In genomic region chr1:169368758-169369157, GRCm38 (mm10) we compare ENCODE assay signal across 22 mouse cellular contexts.
DNase-seq lines count a peak whose midpoint lies in the region; ATAC-seq and TF ChIP-seq lines count a peak whose summit lies in the region.
"Had no signal": no experiment of that assay in that cellular context is flagged by ENCODE, and none has a peak within 500 bp of the region (broad histone marks: within the 10 kb centered on the region; RNA-seq: fewer than 3 reads in every experiment).

No protein-coding gene starts in this region.

- no peaks in the 10 kb centered on the region for H3K9me3 ChIP-seq in kidney, embryonic 15.5 days (replicated peaks)
- no peaks in the 10 kb centered on the region for H3K9me3 ChIP-seq in liver, embryonic 11.5 days (ENCODE audit: control insufficient read depth, low read length)
- no peaks in the 10 kb centered on the region for H3K9me3 ChIP-seq in liver, postnatal 0 days (ENCODE audit: low read length)
- H3K9me3 ChIP-seq: embryonic facial prominence, embryonic 12.5 days; forebrain, embryonic 15.5 days; heart, embryonic 15.5 days; limb, embryonic 12.5 days; neural tube, embryonic 15.5 days had no signal

- no peak overlapping the region for H3K4me3 ChIP-seq in kidney, embryonic 15.5 days (replicated peaks)
- no peak overlapping the region for H3K4me3 ChIP-seq in liver, embryonic 11.5 days (ENCODE audit: low read depth, low read length)
- H3K4me3 ChIP-seq in liver, postnatal 0 days (ENCODE audit: low read depth, low read length) = no peak overlapping the region
- no peak overlapping the region for H3K4me3 ChIP-seq in bone marrow macrophage, adult 2 months (ENCODE audit: insufficient read depth, low read length)
- H3K4me3 ChIP-seq: embryonic facial prominence, embryonic 12.5 days; forebrain, embryonic 15.5 days; heart, embryonic 15.5 days; hindbrain, embryonic 13.5 days; layer of hippocampus, adult 2 months; left cerebral cortex, adult 2 months; limb, embryonic 12.5 days; neural tube, embryonic 15.5 days had no signal

- no peaks in the 10 kb centered on the region for H3K36me3 ChIP-seq in kidney, embryonic 15.5 days
- H3K36me3 ChIP-seq in liver, embryonic 11.5 days (ENCODE audit: control insufficient read depth, insufficient read depth, low read length) = no peaks in the 10 kb centered on the region
- H3K36me3 ChIP-seq in liver, postnatal 0 days (replicated peaks; ENCODE audit: insufficient read depth, low read length) = no peaks in the 10 kb centered on the region
- H3K36me3 ChIP-seq: embryonic facial prominence, embryonic 12.5 days; forebrain, embryonic 15.5 days; heart, embryonic 15.5 days; hindbrain, embryonic 13.5 days; limb, embryonic 12.5 days; neural tube, embryonic 15.5 days had no signal

- WGBS in kidney, embryonic 15.5 days = 10% methylated on average over 3 of the region's 3 CpGs
- 24% methylated on average over 3 of the region's 3 CpGs for WGBS in liver, embryonic 11.5 days
- WGBS in liver, postnatal 0 days (ENCODE audit: insufficient replicate concordance) = 26% methylated on average over 3 of the region's 3 CpGs

- H3K27ac ChIP-seq in kidney, embryonic 15.5 days = peak overlapping the region; percentile 90
- no peak overlapping the region for H3K27ac ChIP-seq in liver, embryonic 11.5 days (ENCODE audit: low read depth, low read length)
- no peak overlapping the region for H3K27ac ChIP-seq in liver, postnatal 0 days (ENCODE audit: low read depth)
- H3K27ac ChIP-seq in bone marrow macrophage, adult 2 months (ENCODE audit: insufficient read depth, low read depth, low read length) = peak overlapping the region; percentile 64
- H3K27ac ChIP-seq: embryonic facial prominence, embryonic 12.5 days; heart, embryonic 15.5 days; layer of hippocampus, adult 2 months; left cerebral cortex, adult 2 months; limb, embryonic 12.5 days; macrophage; neural tube, embryonic 15.5 days had no signal

- intact Hi-C loops in heart, postnatal 10 days (cut with DNase I) = no loop called here

- H3K4me2 ChIP-seq in kidney, embryonic 15.5 days = no peak overlapping the region
- no peak overlapping the region for H3K4me2 ChIP-seq in liver, embryonic 11.5 days
- no peak overlapping the region for H3K4me2 ChIP-seq in liver, postnatal 0 days (ENCODE audit: low read depth, low read length)
- H3K4me2 ChIP-seq: embryonic facial prominence, embryonic 12.5 days; forebrain, embryonic 15.5 days; heart, embryonic 15.5 days; hindbrain, embryonic 13.5 days; limb, embryonic 12.5 days; neural tube, embryonic 15.5 days had no signal

- ATAC-seq in kidney, embryonic 15.5 days (replicated peaks; ENCODE audit: low FRiP score) = no peak
- ATAC-seq in liver, embryonic 11.5 days (replicated peaks; ENCODE audit: low FRiP score) = 0 out of 2 replicates have a peak, but pooled peaks have one; percentile 51
- ATAC-seq in liver, postnatal 0 days = no peak

- no peak overlapping the region for H3K9ac ChIP-seq in kidney, embryonic 15.5 days
- no peak overlapping the region for H3K9ac ChIP-seq in liver, embryonic 11.5 days (ENCODE audit: low read depth, low read length)
- H3K9ac ChIP-seq in liver, postnatal 0 days (replicated peaks) = no peak overlapping the region
- H3K9ac ChIP-seq: embryonic facial prominence, embryonic 12.5 days; forebrain, embryonic 15.5 days; heart, embryonic 15.5 days; limb, embryonic 12.5 days; neural tube, embryonic 15.5 days had no signal

- TF ChIP-seq EP300 in liver, postnatal 0 days (IDR thresholded peaks at IDR 0.05; ENCODE audit: low read depth) = no peak

- no peaks in the 10 kb centered on the region for H3K27me3 ChIP-seq in kidney, embryonic 15.5 days
- H3K27me3 ChIP-seq in liver, embryonic 11.5 days (replicated peaks; ENCODE audit: control insufficient read depth, insufficient read depth, low read length) = no peaks in the 10 kb centered on the region
- H3K27me3 ChIP-seq in liver, postnatal 0 days (ENCODE audit: insufficient read depth, low read length) = no peaks in the 10 kb centered on the region
- H3K27me3 ChIP-seq: embryonic facial prominence, embryonic 12.5 days; forebrain, embryonic 15.5 days; heart, embryonic 15.5 days; hindbrain, embryonic 13.5 days; limb, embryonic 12.5 days; neural tube, embryonic 15.5 days had no signal

- no peak for TF ChIP-seq CTCF in liver, postnatal 0 days (IDR thresholded peaks at IDR 0.05; ENCODE audit: low read depth)
- TF ChIP-seq CTCF in bone marrow macrophage, adult 2 months (IDR thresholded peaks at IDR 0.05; ENCODE audit: low read depth, low read length) = no peak

- TF ChIP-seq POLR2A in bone marrow macrophage, adult 2 months (IDR thresholded peaks at IDR 0.05; ENCODE audit: borderline replicate concordance, low read depth, low read length) = no peak

- DNase-seq in heart, adult 11 months = peak; percentile 92
- DNase-seq in heart, postnatal 10 days = no peak
- no peak for DNase-seq in kidney, postnatal 25 days
- no peak for DNase-seq in liver, embryonic 11.5 days (ENCODE audit: low spot score)
- DNase-seq in liver, postnatal 0 days = no peak
- DNase-seq: adrenal gland, postnatal 25 days; B cell, adult 2 months; cerebellum, adult 18-20 months; gastrocnemius, postnatal 36 days; heart, postnatal 4 days; right cerebral cortex, postnatal 14 days had no signal

- peaks cover 23% of the 10 kb centered on the region for H3K4me1 ChIP-seq in kidney, embryonic 15.5 days
- H3K4me1 ChIP-seq in liver, embryonic 11.5 days (replicated peaks; ENCODE audit: control insufficient read depth, insufficient read depth, low read length) = no peaks in the 10 kb centered on the region
- no peaks in the 10 kb centered on the region for H3K4me1 ChIP-seq in liver, postnatal 0 days (ENCODE audit: insufficient read depth)
- H3K4me1 ChIP-seq in bone marrow macrophage, adult 2 months (ENCODE audit: control insufficient read depth, insufficient read depth, low read length) = peaks cover 23% of the 10 kb centered on the region

Comparison
In these comparisons a context has a peak if more than half of its experiments do, and no peak if none do; other contexts are left out.
1. H3K27ac ChIP-seq: peak in kidney, embryonic 15.5 days (single experiment) and bone marrow macrophage, adult 2 months (single experiment); none in liver, embryonic 11.5 days (single experiment) and liver, postnatal 0 days (single experiment).